Mouse (Mus musculus) skeletal muscle tissue, adult 2 months (tissue): Measurements from ENCODE around the gene Mepce.
A peak's percentile ranks its signal among the peaks of the same experiment; 100 is the strongest.
"Not testable (repeated sequence)": the region's sequence is repeated elsewhere in the genome, so short reads cannot be mapped to it uniquely, and the experiment has no call there.

ENCODE experiments used
- DNase-seq: peaks from one replicate; pipeline ENCODE4 v3.0.0-alpha.2; 2012; ENCODE audit warnings: low read depth, low spot score

The Mepce gene

GRCm38 (mm10) chr5:137787151-137787928 lies at the start of gene Mepce, which contains the start of gene Zcwpw1:
Mepce (minus strand) TSS chr5:137787655.
Zcwpw1 (plus strand) TSS chr5:137787798.
- peak; percentile 98 for DNase-seq

GRCm38 (mm10) chr5:137837110-137837509 lies 49.7 kb upstream of the Mepce start:
- DNase-seq = not testable (repeated sequence)

- no peak for DNase-seq
Measured at GRCm38 (mm10) chr5:137836611-137837010, 49.2 kb upstream of the Mepce start.

GRCm38 (mm10) chr5:137835966-137836520 lies 48.6 kb upstream of the Mepce start, which contains the start of gene Pilra:
Pilra (minus strand) TSS chr5:137836281.
- not testable (repeated sequence) for DNase-seq

- no peak for DNase-seq
Measured at GRCm38 (mm10) chr5:137833500-137833899, 46.0 kb upstream of the Mepce start.

- no peak for DNase-seq
Measured at GRCm38 (mm10) chr5:137831506-137831905, 44.1 kb upstream of the Mepce start.

- DNase-seq = no peak
Measured at GRCm38 (mm10) chr5:137831106-137831505, 43.7 kb upstream of the Mepce start.

GRCm38 (mm10) chr5:137830238-137830637 lies 42.8 kb upstream of the Mepce start:
- no peak for DNase-seq

GRCm38 (mm10) chr5:137828694-137829093 lies 41.2 kb upstream of the Mepce start:
- no peak for DNase-seq

- DNase-seq = no peak
Measured at GRCm38 (mm10) chr5:137826421-137826820, 39.0 kb upstream of the Mepce start.

- DNase-seq = no peak
Measured at GRCm38 (mm10) chr5:137825971-137826370, 38.5 kb upstream of the Mepce start.

GRCm38 (mm10) chr5:137825030-137825429 lies 37.6 kb upstream of the Mepce start:
- DNase-seq = no peak

GRCm38 (mm10) chr5:137823455-137824045 lies 36.1 kb upstream of the Mepce start:
- no peak for DNase-seq

GRCm38 (mm10) chr5:137822602-137823001 lies 35.1 kb upstream of the Mepce start:
- peak; percentile 29 for DNase-seq

GRCm38 (mm10) chr5:137822126-137822525 lies 34.7 kb upstream of the Mepce start:
- DNase-seq = no peak

- no peak for DNase-seq
Measured at GRCm38 (mm10) chr5:137817466-137818222, 30.2 kb upstream of the Mepce start.

GRCm38 (mm10) chr5:137808316-137808715 lies 20.9 kb upstream of the Mepce start:
- no peak for DNase-seq

GRCm38 (mm10) chr5:137806158-137806557 lies 18.7 kb upstream of the Mepce start:
- no peak for DNase-seq

GRCm38 (mm10) chr5:137800917-137801316 lies 13.5 kb upstream of the Mepce start:
- no peak for DNase-seq

- no peak for DNase-seq
Measured at GRCm38 (mm10) chr5:137796606-137797005, 9.2 kb upstream of the Mepce start.

GRCm38 (mm10) chr5:137791553-137791952 lies 4.1 kb upstream of the Mepce start:
- no peak for DNase-seq

GRCm38 (mm10) chr5:137788946-137789531 lies 1.6 kb upstream of the Mepce start:
- no peak for DNase-seq
